ENCODE assay signal across 10 mouse cellular contexts in genomic region chr8:124826658-124827057, GRCm38 (mm10). TPM values are rescaled to one million over a fixed set of nuclear protein-coding genes. Genes with fewer than 3 reads are reported as not detected.
DNase-seq lines count a peak whose midpoint lies in the region; ATAC-seq and TF ChIP-seq lines count a peak whose summit lies in the region.
"Had no signal": no experiment of that assay in that cellular context is flagged by ENCODE, and none has a peak within 500 bp of the region (broad histone marks: within the 10 kb centered on the region; RNA-seq: fewer than 3 reads in every experiment).

No protein-coding gene starts in this region.

- DNase-seq in adrenal gland, adult 2 months: peak; percentile 85
- DNase-seq in adrenal gland, postnatal 4 days (ENCODE audit: low spot score in 2 of 2): no peak
- DNase-seq in limb, embryonic 14.5 days (ENCODE audit: low spot score): no peak
- no peak for DNase-seq in limb, embryonic 10.5 days (ENCODE audit: low spot score)
- DNase-seq in heart, postnatal 14 days: peak; percentile 25 to 28
- DNase-seq in spleen, adult 18-20 months: no peak

- no peaks in the 10 kb centered on the region for H3K9me3 ChIP-seq in limb, embryonic 14.5 days (ENCODE audit: control insufficient read depth, low read length)
- no peaks in the 10 kb centered on the region for H3K9me3 ChIP-seq in limb, embryonic 10.5 days (replicated peaks)

- 0 out of 2 replicates have a peak overlapping the region, but pooled peaks have one; percentile 16 for H3K9ac ChIP-seq in limb, embryonic 14.5 days (ENCODE audit: low read depth, low read length, severe bottlenecking)

- intact Hi-C loops in heart, postnatal 14 days (cut with DNase I): loop anchor here (5.0 kb wide), 2 partner anchors 89 to 209 kb away; no protein-coding TSS in a partner anchor

- no peaks in the 10 kb centered on the region for H3K4me1 ChIP-seq in limb, embryonic 14.5 days (ENCODE audit: control insufficient read depth, insufficient read depth, low read length)
- H3K4me1 ChIP-seq in limb, embryonic 10.5 days: no peaks in the 10 kb centered on the region; the same call in 1 of the 2 replicates

- H3K36me3 ChIP-seq in limb, embryonic 14.5 days (ENCODE audit: control insufficient read depth, insufficient read depth, low read length): no peaks in the 10 kb centered on the region
- H3K36me3 ChIP-seq in limb, embryonic 10.5 days: no peaks in the 10 kb centered on the region

- no peak for ATAC-seq in limb, embryonic 14.5 days (ENCODE audit: low FRiP score, low read depth)
- 0 out of 2 replicates have a peak, but pooled peaks have one; percentile 6 for ATAC-seq in megakaryocyte, adult 5-6 weeks (ENCODE audit: poor library complexity, severe bottlenecking)
- no peak for ATAC-seq in inflammation-experienced regulatory T-cells, adult 6 months
- ATAC-seq: hindbrain, embryonic 16.5 days had no signal

- H3K27ac ChIP-seq in limb, embryonic 14.5 days (replicated peaks; ENCODE audit: low read depth, low read length): no peak overlapping the region
- H3K27ac ChIP-seq in limb, embryonic 10.5 days: no peak overlapping the region
- H3K27ac ChIP-seq: macrophage had no signal

- no peak for TF ChIP-seq POLR2A in limb, embryonic 14.5 days (IDR thresholded peaks at IDR 0.05; ENCODE audit: borderline replicate concordance, extremely low read depth, insufficient read depth, insufficient read length)

- H3K4me3 ChIP-seq in limb, embryonic 14.5 days (replicated peaks; ENCODE audit: low read length): no peak overlapping the region
- no peak overlapping the region for H3K4me3 ChIP-seq in limb, embryonic 10.5 days

- no peak overlapping the region for H3K4me2 ChIP-seq in limb, embryonic 14.5 days (replicated peaks; ENCODE audit: low read depth, low read length, severe bottlenecking)

- WGBS in limb, embryonic 14.5 days: 26% methylated on average over 7 of the region's 7 CpGs
- 32% methylated on average over 7 of the region's 7 CpGs for WGBS in limb, embryonic 10.5 days

- H3K27me3 ChIP-seq in limb, embryonic 14.5 days (ENCODE audit: control insufficient read depth, insufficient read depth, low read length): no peaks in the 10 kb centered on the region
- peaks cover 28% of the 10 kb centered on the region for H3K27me3 ChIP-seq in limb, embryonic 10.5 days (ENCODE audit: low read depth, poor library complexity, severe bottlenecking)

RNA-seq across cellular contexts. Expression of gene Trim67, which starts 33.8 kb away (rescaled TPM):
- total RNA-seq in adrenal gland, adult 2 months (2021): 1 to 10 TPM; 1.4 to 3.5 TPM
- 0.52 and 1.0 TPM in 2 replicates for polyA plus RNA-seq in adrenal gland, adult 2 months (2012; rRNA removed)
- 1 to 10 TPM; 3.9 to 4.5 TPM for total RNA-seq in adrenal gland, postnatal 4 days (2021)
- 0.20 and 0.29 TPM in 2 replicates for polyA plus RNA-seq in limb, embryonic 14.5 days (2012; rRNA removed)
- 0.03 and 0.04 TPM in 2 replicates for polyA plus RNA-seq in limb, embryonic 14.5 days (2014; fragmentation: Nextera tagmentation; extraction: Ambion mirVana)
- not detected in 2 replicates for polyA plus RNA-seq in limb, embryonic 10.5 days (2016; fragmentation: Nextera tagmentation; extraction: Ambion mirVana)
- total RNA-seq in heart, postnatal 14 days (2021): under 1 TPM; 0.37 to 0.84 TPM
- not detected in 2 replicates for total RNA-seq in megakaryocyte, adult 5-6 weeks (2015)
- 0.04 TPM in 1 of 2 replicates, not detected in the other for total RNA-seq in megakaryocyte, adult 5-6 weeks (2017)
- polyA plus RNA-seq in inflammation-experienced regulatory T-cells, adult 6 months (2017; shearing (Covaris generic)): not detected
- polyA plus RNA-seq: macrophage had no signal

RNA-seq across cellular contexts. Expression of gene Gnpat, which starts 36.2 kb away (rescaled TPM):
- 100 to 1,000 TPM in 1 of 2 experiments, 10 to 100 TPM in 1; 81.0 to 108 TPM for total RNA-seq in adrenal gland, adult 2 months (2021)
- 66.9 and 77.8 TPM in 2 replicates for polyA plus RNA-seq in adrenal gland, adult 2 months (2012; rRNA removed)
- total RNA-seq in adrenal gland, postnatal 4 days (2021): 100 to 1,000 TPM; 105 to 106 TPM
- polyA plus RNA-seq in limb, embryonic 14.5 days (2012; rRNA removed): 87.2 and 94.8 TPM in 2 replicates
- polyA plus RNA-seq in limb, embryonic 14.5 days (2014; fragmentation: Nextera tagmentation; extraction: Ambion mirVana): 95.1 and 99.8 TPM in 2 replicates
- polyA plus RNA-seq in limb, embryonic 10.5 days (2016; fragmentation: Nextera tagmentation; extraction: Ambion mirVana): 133 and 142 TPM in 2 replicates
- total RNA-seq in heart, postnatal 14 days (2021): 100 to 1,000 TPM; 148 to 164 TPM
- total RNA-seq in megakaryocyte, adult 5-6 weeks (2015): 44.3 and 54.3 TPM in 2 replicates
- total RNA-seq in megakaryocyte, adult 5-6 weeks (2017): 43.9 and 50.3 TPM in 2 replicates
- 10 to 100 TPM; 31.4 to 39.2 (median 38.9) TPM for polyA plus RNA-seq in inflammation-experienced regulatory T-cells, adult 6 months (2017; shearing (Covaris generic))

RNA-seq across cellular contexts. Expression of gene 2810004N23Rik, which starts 36.3 kb away (rescaled TPM):
- 10 to 100 TPM; 25.9 to 28.0 TPM for total RNA-seq in adrenal gland, adult 2 months (2021)
- polyA plus RNA-seq in adrenal gland, adult 2 months (2012; rRNA removed): 7.6 and 10.7 TPM in 2 replicates
- 10 to 100 TPM; 37.8 to 38.9 TPM for total RNA-seq in adrenal gland, postnatal 4 days (2021)
- 28.7 and 30.6 TPM in 2 replicates for polyA plus RNA-seq in limb, embryonic 14.5 days (2012; rRNA removed)
- polyA plus RNA-seq in limb, embryonic 14.5 days (2014; fragmentation: Nextera tagmentation; extraction: Ambion mirVana): 35.2 and 35.4 TPM in 2 replicates
- polyA plus RNA-seq in limb, embryonic 10.5 days (2016; fragmentation: Nextera tagmentation; extraction: Ambion mirVana): 71.0 and 82.9 TPM in 2 replicates
- 10 to 100 TPM; 36.4 to 37.8 TPM for total RNA-seq in heart, postnatal 14 days (2021)
- total RNA-seq in megakaryocyte, adult 5-6 weeks (2015): 11.6 and 13.2 TPM in 2 replicates
- total RNA-seq in megakaryocyte, adult 5-6 weeks (2017): 23.9 and 24.4 TPM in 2 replicates
- polyA plus RNA-seq in inflammation-experienced regulatory T-cells, adult 6 months (2017; shearing (Covaris generic)): 10 to 100 TPM; 29.1 to 31.9 (median 31.8) TPM

Comparison
In these comparisons a context has a peak if more than half of its experiments do, and no peak if none do; other contexts are left out.
1. DNase-seq: peak in adrenal gland, adult 2 months (single experiment) and heart, postnatal 14 days (2 of 2); none in adrenal gland, postnatal 4 days (0 of 2), limb, embryonic 14.5 days (single experiment), limb, embryonic 10.5 days (single experiment) and spleen, adult 18-20 months (0 of 2).